Mouse (Mus musculus) kidney, adult 2 months (tissue): ENCODE results near the gene Bcl2l1.

Experiments
- CTCF ChIP-seq: fragments of 200-500 bp; conservative IDR thresholded peaks from 2 replicates; pipeline ENCODE4 v1.5.1; 2011; ENCODE audit warnings: low read depth, mild to moderate bottlenecking, control low read depth, low read length, moderate library complexity, mixed read lengths; ENCODE audit not compliant: insufficient read depth, insufficient read length
- POLR2A ChIP-seq: fragments of 200-500 bp; IDR thresholded peaks from one replicate; pipeline ENCODE4 v1.6.1; 2011; ENCODE audit warnings: low read depth, low read length, control low read depth

DNA sequence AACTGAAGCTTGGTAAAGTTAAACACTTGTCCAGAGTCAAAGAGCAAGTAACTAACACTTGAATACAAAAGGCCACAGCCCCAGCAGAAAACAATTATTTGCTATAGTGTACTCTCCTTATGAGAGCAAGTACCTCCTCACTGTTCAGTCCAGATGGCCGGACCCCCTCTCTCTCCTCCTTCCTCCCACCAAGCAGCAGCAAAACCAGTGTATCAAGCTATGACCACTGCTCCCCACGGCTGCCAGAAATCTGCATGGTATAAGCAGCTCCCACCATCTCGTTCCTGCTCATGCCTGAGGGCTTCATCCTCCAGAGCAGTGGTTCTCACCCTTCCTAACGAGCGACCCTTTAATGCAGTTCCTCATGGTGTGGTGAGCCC lies 26.4 kb downstream of the Bcl2l1 start:
- TF ChIP-seq CTCF (no peak), POLR2A (no peak)
